Mouse (Mus musculus): Measurements from ENCODE around the gene Nat9. TPM values are rescaled to one million over a fixed set of nuclear protein-coding genes. Genes with fewer than 3 reads are reported as not detected.

The Nat9 gene
- polyA plus RNA-seq, 1 experiment from 2014 or later, result 28.0 TPM

DNA sequence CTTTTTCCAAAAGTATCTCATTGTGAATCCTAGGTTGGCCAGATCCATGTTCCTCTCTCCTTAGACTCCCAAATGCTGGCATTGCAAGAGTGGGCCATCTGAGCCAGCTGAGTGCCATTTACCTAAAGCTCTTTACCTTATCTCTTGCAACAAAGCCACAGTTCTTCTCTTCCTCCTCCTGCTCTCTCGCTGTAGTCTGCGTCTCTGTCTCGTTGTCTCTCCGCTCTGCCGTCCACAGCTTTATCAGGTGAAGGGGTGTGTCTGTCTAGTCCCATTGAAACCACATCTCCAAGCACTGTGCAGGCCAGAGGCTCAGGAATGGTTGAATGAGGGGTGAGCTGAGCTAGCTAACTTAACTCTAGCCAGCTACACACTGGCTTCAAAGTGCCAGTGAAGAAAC lies 8.3 kb upstream of the Nat9 start:
- TF ChIP-seq CTCF (IDR thresholded peaks at IDR 0.05), result no peak
- in situ Hi-C loops (cut with MboI; ENCODE audit: low pct_unique_long_range_greater_than_20kb), result loop anchor here (5.0 kb wide), 1 partner anchor 161 kb away; no protein-coding TSS in a partner anchor
- no peaks in the 10 kb centered on the region for H3K27me3 ChIP-seq
- ChIA-PET CTCF (interaction anchor here (1.2 kb wide), 1 partner anchor 35 kb away, joined by 3 read pairs; no protein-coding TSS in a partner anchor), POLR2A (no interaction called here)
- no peak for ATAC-seq
- no peak for DNase-seq (ENCODE audit: low read depth, low spot score)

- in situ Hi-C loops (cut with MboI; ENCODE audit: low pct_unique_long_range_greater_than_20kb), result loop anchor here (5.0 kb wide), 1 partner anchor 163 kb away; no protein-coding TSS in a partner anchor
- DNase-seq (ENCODE audit: low read depth, low spot score) (no peak), ATAC-seq (no peak)
- ChIA-PET POLR2A (no interaction called here), CTCF (interaction anchor here (1.2 kb wide), 1 partner anchor 36 kb away, joined by 3 read pairs; no protein-coding TSS in a partner anchor)
- H3K27me3 ChIP-seq, result no peaks in the 10 kb centered on the region
- TF ChIP-seq CTCF (IDR thresholded peaks at IDR 0.05), result no peak
These were observed 7.0 kb upstream of the Nat9 start for GRCm38 (mm10) chr11:115194693-115195092.

- ChIA-PET CTCF (no interaction called here), POLR2A (interaction anchor here (0.7 kb wide), 1 partner anchor 29 kb away, joined by 3 read pairs; the partner anchor contains the start of gene Slc9a3r1)
- no peak for DNase-seq (ENCODE audit: low read depth, low spot score)
- no peak for TF ChIP-seq CTCF (IDR thresholded peaks at IDR 0.05)
- ATAC-seq, result no peak
- no peaks in the 10 kb centered on the region for H3K27me3 ChIP-seq
- in situ Hi-C loops (cut with MboI; ENCODE audit: low pct_unique_long_range_greater_than_20kb), result no loop called here
These were observed 4.5 kb upstream of the Nat9 start for GRCm38 (mm10) chr11:115192180-115192579.

- DNase-seq (ENCODE audit: low read depth, low spot score) (no peak), ATAC-seq (no peak)
- ChIA-PET POLR2A (interaction anchor here (1.9 kb wide), 1 partner anchor 25 kb away, joined by 5 read pairs; no protein-coding TSS in a partner anchor), CTCF (interaction anchor here (1.8 kb wide), 1 partner anchor 27 kb away, joined by 6 read pairs; the partner anchor contains the start of gene Slc9a3r1)
- in situ Hi-C loops (cut with MboI; ENCODE audit: low pct_unique_long_range_greater_than_20kb), result no loop called here
- no peaks in the 10 kb centered on the region for H3K27me3 ChIP-seq
- TF ChIP-seq CTCF (IDR thresholded peaks at IDR 0.05), result no peak
These were observed 1.6 kb upstream of the Nat9 start for GRCm38 (mm10) chr11:115189304-115189703.

DNA sequence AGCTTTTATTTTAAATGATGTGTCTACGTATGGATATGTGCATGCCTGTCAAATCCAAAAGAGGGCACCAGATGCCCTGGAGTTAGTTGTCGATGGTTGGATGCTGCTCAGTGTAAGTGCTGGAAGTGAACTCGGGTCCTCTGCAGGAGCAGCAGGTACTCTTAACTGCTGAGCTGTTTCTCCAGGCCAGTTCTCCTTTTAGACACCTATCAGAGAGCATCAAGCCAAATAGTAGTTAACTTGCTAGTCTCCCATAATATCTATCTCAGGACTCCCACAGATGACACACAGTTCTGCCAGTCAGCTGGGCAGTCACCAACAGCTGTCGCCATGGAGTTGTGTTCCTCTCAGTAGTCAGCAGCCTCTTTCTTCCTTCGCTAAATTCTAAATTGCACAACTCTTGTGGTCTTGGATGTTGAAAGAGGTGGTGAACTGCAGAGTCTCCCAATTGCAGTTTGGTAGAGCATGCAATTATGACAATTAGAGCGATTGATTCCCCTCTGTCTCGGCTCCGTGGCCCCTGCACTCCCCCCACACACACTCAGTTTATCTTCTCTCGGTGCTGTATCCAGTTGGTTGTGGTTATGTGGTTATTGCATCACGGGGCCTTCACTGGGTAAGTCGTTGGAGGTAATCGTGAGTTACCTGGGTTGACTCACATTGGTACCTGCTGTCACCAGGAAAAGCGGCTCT lies 1.0 kb upstream of the Nat9 start:
- CTCF ChIA-PET, result interaction anchor here (1.2 to 1.8 kb wide), 3 partner anchors 26 to 79 kb away, joined by 3 to 7 read pairs (median 6); partner anchors contain the start of gene Slc9a3r1
- in situ Hi-C loops (cut with MboI; ENCODE audit: low pct_unique_long_range_greater_than_20kb), result no loop called here
- ATAC-seq, result peak; percentile 31
- POLR2A ChIA-PET, result interaction anchor here (1.9 kb wide), 1 partner anchor 25 kb away, joined by 5 read pairs; no protein-coding TSS in a partner anchor
- no peak for DNase-seq (ENCODE audit: low read depth, low spot score)
- H3K27me3 ChIP-seq, result no peaks in the 10 kb centered on the region
- no peak for TF ChIP-seq CTCF (IDR thresholded peaks at IDR 0.05)

DNA sequence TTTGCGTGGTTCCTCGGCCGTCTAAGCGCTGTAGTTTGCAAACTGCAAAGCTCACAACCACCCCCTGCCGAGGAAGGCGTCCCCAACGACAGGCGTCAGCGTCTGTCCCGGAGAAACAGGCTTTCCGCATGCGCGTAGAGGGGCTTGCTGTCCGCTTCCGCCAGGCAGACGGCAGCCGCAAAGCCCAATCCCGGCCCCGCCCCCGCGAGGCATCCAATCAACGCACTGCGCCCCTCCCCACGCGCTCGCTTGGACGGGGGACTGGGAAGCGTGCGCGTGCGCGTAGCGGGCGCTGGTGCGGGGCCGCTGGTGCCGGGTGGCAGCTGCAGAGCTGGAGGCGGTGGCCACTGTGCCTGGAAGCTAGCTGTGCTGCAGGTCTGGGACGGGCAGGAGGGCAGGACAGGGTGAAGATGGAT lies 427 bp downstream of the Nat9 start, which contains the start of gene Tmem104:
Gene Tmem104, plus strand, starts transcription at position 264 of the 416 bp plus-strand sequence.
- POLR2A ChIA-PET, result interaction anchor here (1.9 kb wide), 1 partner anchor 23 kb away, joined by 5 read pairs; no protein-coding TSS in a partner anchor
- peak; percentile 86 for DNase-seq (ENCODE audit: low read depth, low spot score)
- TF ChIP-seq CTCF (IDR thresholded peaks at IDR 0.05), result no peak
- peak; percentile 86 for ATAC-seq
- H3K27me3 ChIP-seq, result no peaks in the 10 kb centered on the region
- in situ Hi-C loops (cut with MboI; ENCODE audit: low pct_unique_long_range_greater_than_20kb), result no loop called here
- CTCF ChIA-PET, result interaction anchor here (1.3 to 6.1 kb wide), 3 partner anchors 26 to 88 kb away, joined by 3 to 74 read pairs (median 7); partner anchors contain the start of gene Slc9a3r1

- no peaks in the 10 kb centered on the region for H3K27me3 ChIP-seq
- ChIA-PET CTCF (interaction anchor here (1.3 to 6.1 kb wide), 2 partner anchors 17 to 23 kb away, joined by 3 to 74 read pairs; partner anchors contain the start of gene Slc9a3r1), POLR2A (interaction anchor here (1.4 to 1.9 kb wide), 3 partner anchors 10 to 25 kb away, joined by 4 to 10 read pairs (median 5); partner anchors contain the start of gene Slc9a3r1)
- in situ Hi-C loops (cut with MboI; ENCODE audit: low pct_unique_long_range_greater_than_20kb), result no loop called here
- ATAC-seq (no peak), DNase-seq (ENCODE audit: low read depth, low spot score) (no peak)
- no peak for TF ChIP-seq CTCF (IDR thresholded peaks at IDR 0.05)
These were observed 2.7 kb downstream of the Nat9 start for GRCm38 (mm10) chr11:115184973-115185372.

- DNase-seq (ENCODE audit: low read depth, low spot score), result no peak
- CTCF ChIA-PET, result interaction anchor here (0.7 to 6.1 kb wide), 10 partner anchors 8 to 98 kb away, joined by 3 to 74 read pairs (median 4); partner anchors contain the start of gene Slc9a3r1
- H3K27me3 ChIP-seq, result no peaks in the 10 kb centered on the region
- TF ChIP-seq CTCF (IDR thresholded peaks at IDR 0.05), result no peak
- in situ Hi-C loops (cut with MboI; ENCODE audit: low pct_unique_long_range_greater_than_20kb), result no loop called here
- ATAC-seq, result peak; percentile 38
- POLR2A ChIA-PET, result interaction anchor here (0.8 to 2.0 kb wide), 3 partner anchors 15 to 20 kb away, joined by 3 to 16 read pairs (median 6); partner anchors contain the start of gene Slc9a3r1
These were observed 5.6 kb downstream of the Nat9 start for GRCm38 (mm10) chr11:115181913-115182638.

DNA sequence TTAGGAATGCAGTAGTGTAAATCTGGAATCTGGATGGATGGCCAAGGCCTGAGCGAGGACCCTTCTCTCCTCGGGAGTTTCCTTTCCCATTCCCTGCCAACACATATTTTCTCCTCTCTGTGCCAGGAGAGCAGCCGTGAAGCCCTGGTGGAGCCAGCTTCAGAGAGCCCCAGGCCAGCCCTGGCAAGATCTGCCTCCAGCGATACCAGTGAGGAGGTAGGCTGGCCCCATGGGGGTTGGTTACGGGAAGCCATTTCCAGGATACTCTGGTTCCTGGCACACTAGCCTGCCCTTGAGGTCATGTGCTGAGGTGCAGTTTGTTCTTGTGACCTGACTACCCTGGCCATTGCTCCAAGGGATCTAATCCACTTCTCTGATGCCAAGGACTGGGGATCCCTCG lies 7.8 kb downstream of the Nat9 start:
- ChIA-PET POLR2A (no interaction called here), CTCF (interaction anchor here (0.9 kb wide), 1 partner anchor 19 kb away, joined by 4 read pairs; no protein-coding TSS in a partner anchor)
- no peaks in the 10 kb centered on the region for H3K27me3 ChIP-seq
- no peak for ATAC-seq
- TF ChIP-seq CTCF (IDR thresholded peaks at IDR 0.05), result no peak
- DNase-seq (ENCODE audit: low read depth, low spot score), result no peak
- in situ Hi-C loops (cut with MboI; ENCODE audit: low pct_unique_long_range_greater_than_20kb), result no loop called here

- ChIA-PET CTCF (interaction anchor here (0.9 to 1.2 kb wide), 3 partner anchors 15 to 18 kb away, joined by 3 to 4 read pairs (median 4); no protein-coding TSS in a partner anchor), POLR2A (interaction anchor here (1.2 kb wide), 1 partner anchor 15 kb away, joined by 3 read pairs; no protein-coding TSS in a partner anchor)
- ATAC-seq (no peak), DNase-seq (ENCODE audit: low read depth, low spot score) (no peak)
- in situ Hi-C loops (cut with MboI; ENCODE audit: low pct_unique_long_range_greater_than_20kb), result no loop called here
- no peak for TF ChIP-seq CTCF (IDR thresholded peaks at IDR 0.05)
- H3K27me3 ChIP-seq, result no peaks in the 10 kb centered on the region
These were observed 8.5 kb downstream of the Nat9 start for GRCm38 (mm10) chr11:115179191-115179590.

Data from Patski (cell line).